Mouse (Mus musculus): ENCODE measurements around the gene Ky.

Gene Ky

GRCm38 (mm10) chr9:102553781-102554180 is 48.2 kb downstream of the Ky start:
- DNase-seq (ENCODE audit: low spot score): no peak

GRCm38 (mm10) chr9:102558463-102558862 is 52.9 kb downstream of the Ky start:
- no peak for DNase-seq (ENCODE audit: low spot score)

DNA sequence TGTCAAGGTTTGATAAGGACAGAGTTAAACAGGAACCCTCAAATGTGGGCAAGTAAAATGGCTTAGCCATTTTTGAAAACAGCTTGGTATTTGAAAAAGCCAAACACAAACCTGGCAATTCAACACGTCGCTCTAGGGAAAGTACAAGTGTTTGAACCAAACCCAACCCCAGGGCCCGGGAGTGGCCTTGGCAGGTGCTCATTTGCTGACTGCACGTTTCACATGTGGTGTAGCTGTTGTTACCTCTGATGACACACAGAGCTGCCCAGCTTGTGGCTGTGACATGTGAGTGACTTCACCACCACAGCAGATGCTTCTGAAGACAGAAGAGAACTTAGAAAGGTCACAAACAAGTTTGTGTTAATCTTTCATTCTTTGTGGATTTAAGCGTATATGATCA is 67.3 kb downstream of the Ky start:
- no peak for DNase-seq (ENCODE audit: low spot score)

DNA sequence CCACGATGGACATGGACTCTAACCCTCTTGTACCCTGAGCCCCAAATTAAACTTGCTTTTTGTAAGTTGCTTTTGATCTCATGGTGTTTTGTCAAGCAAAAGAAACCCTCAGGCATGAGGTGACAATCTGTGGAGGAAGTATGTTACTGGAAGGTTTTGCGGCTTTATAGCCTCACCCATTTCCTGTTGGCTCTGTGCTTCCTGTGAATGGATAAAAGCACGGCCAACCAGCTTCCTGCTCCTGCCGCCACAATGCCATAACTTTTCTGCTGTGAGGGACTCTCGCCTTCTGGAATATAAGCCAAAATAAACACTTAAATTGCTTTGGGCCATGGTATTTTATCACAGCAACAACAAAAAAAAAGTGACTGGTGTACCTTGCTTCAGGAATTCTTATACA is 71.9 kb downstream of the Ky start:
- no peak for DNase-seq (ENCODE audit: low spot score)

DNA sequence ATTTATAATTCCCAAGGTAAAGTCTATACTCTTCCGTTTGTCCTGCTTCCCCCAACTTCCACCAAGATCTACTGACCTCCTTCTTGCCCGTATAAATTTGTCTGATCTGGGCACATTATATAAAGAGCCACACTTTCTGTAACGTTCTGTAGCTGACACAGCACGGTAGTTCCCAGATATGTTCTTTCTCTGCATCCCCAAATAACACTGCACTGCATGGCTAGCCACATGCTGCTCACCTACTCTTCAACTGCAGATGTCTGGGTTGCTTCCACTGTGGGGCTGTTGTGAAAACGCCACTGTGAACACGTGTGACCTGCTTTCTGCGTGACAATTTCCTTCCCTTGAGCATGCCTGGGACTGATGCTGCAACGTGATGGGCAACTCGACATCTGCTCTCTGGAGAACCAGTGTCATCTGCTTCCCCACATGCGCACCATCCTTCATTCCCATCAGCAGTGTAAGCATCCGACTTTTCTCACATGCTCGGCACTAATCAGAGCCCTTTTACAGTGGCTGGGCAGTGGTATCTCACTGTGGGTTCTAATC is 76.4 kb downstream of the Ky start:
- no peak for DNase-seq (ENCODE audit: low spot score)

DNA sequence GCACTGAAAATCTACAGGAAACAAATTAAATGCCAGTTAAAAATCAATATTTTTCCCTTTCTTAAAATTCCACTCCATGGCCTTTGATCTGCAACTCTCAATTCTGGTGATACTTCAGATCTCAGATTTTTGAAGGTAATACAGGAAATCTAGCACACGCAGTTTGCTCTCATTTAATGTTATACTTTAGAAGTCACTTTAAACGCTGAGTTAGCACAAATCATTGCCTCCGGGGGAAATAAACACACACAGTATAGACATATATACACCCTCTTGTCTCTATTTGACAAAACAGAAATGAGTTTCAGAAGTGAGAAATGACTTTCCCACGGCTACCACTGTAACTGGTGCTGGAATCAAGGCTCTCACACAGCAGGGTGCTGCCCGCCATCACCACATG is 81.8 kb downstream of the Ky start:
- no peak for DNase-seq (ENCODE audit: low spot score)

- no peak for DNase-seq (ENCODE audit: low spot score)
Observed at GRCm38 (mm10) chr9:102594667-102595393, 89.3 kb downstream of the Ky start.

Measured in testis, postnatal 10 days (tissue).